Mouse (Mus musculus) lung, adult 18-20 months (tissue): ENCODE results near the gene Oog1.
"Not testable (repeated sequence)": the region's sequence is repeated elsewhere in the genome, so short reads cannot be mapped to it uniquely, and the experiment has no call there.

Experiments used
- DNase-seq, 2 experiments: peaks; one replicate each; pipeline ENCODE4 v3.0.0; 2022; ENCODE audit warnings: mixed read lengths in 2 of 2

Gene Oog1

GRCm38 (mm10) chr12:87602388-87602787 lies at the start of gene Oog1:
Gene Oog1 (plus strand): TSS chr12:87602688.
- not testable (repeated sequence) for DNase-seq

GRCm38 (mm10) chr12:87601388-87601787 lies 1.1 kb upstream of the Oog1 start:
- DNase-seq, result not testable (repeated sequence)

GRCm38 (mm10) chr12:87618569-87618968 lies 16.1 kb downstream of the Oog1 start, which contains the start of gene Gm4027:
Gene Gm4027 (plus strand): TSS chr12:87618869.
- DNase-seq, result not testable (repeated sequence)

- DNase-seq, result not testable (repeated sequence)
Measured at GRCm38 (mm10) chr12:87644520-87644919, 42.0 kb downstream of the Oog1 start, which contains the start of gene Gm16381. Gene Gm16381 (minus strand): TSS chr12:87644620.

- not testable (repeated sequence) for DNase-seq
Measured at GRCm38 (mm10) chr12:87652916-87653703, 50.6 kb downstream of the Oog1 start.
